Mouse (Mus musculus): Measurements from ENCODE around the gene Cpox. TPM values are rescaled to one million over a fixed set of nuclear protein-coding genes. Genes with fewer than 3 reads are reported as not detected.

Cpox gene
- polyA plus RNA-seq, 1 experiment from 2014 or later, result 22.5 TPM

GRCm38 (mm10) chr16:58671212-58671985, 1.3 kb downstream of the Cpox start:
- Histone ChIP-seq H3K36me3 (peaks cover 25% of the 10 kb centered on the region), H3K9me3 (replicated peaks) (no peaks in the 10 kb centered on the region), H3K27me3 (no peaks in the 10 kb centered on the region), H3K4me1 (peaks cover 8% of the 10 kb centered on the region), H3K27ac (no peak overlapping the region), H3K4me3 (peak overlapping the region; percentile 95), H3K4me2 (replicated peaks) (peak overlapping the region; percentile 75), H3K9ac (no peak overlapping the region; the same call in 1 of the 2 replicates)
- no peak for ATAC-seq (ENCODE audit: low FRiP score)
- WGBS, result 80% methylated on average over 8 of the region's 8 CpGs

GRCm38 (mm10) chr16:58672396-58672795, 2.3 kb downstream of the Cpox start:
- WGBS, result 95% methylated on average over 13 of the region's 13 CpGs
- no peak overlapping the region for H3K9ac ChIP-seq
- no peak overlapping the region for H3K27ac ChIP-seq
- H3K4me3 ChIP-seq, result no peak overlapping the region
- H3K4me2 ChIP-seq (replicated peaks), result no peak overlapping the region
- peaks cover 30% of the 10 kb centered on the region for H3K36me3 ChIP-seq
- ATAC-seq (ENCODE audit: low FRiP score), result no peak
- H3K9me3 ChIP-seq (replicated peaks), result no peaks in the 10 kb centered on the region
- H3K4me1 ChIP-seq, result peaks cover 8% of the 10 kb centered on the region
- no peaks in the 10 kb centered on the region for H3K27me3 ChIP-seq

GRCm38 (mm10) chr16:58673811-58674410, 3.8 kb downstream of the Cpox start:
- Histone ChIP-seq H3K9me3 (replicated peaks) (no peaks in the 10 kb centered on the region), H3K4me2 (replicated peaks) (no peak overlapping the region), H3K36me3 (peaks cover 32% of the 10 kb centered on the region), H3K9ac (no peak overlapping the region), H3K27ac (no peak overlapping the region), H3K4me3 (no peak overlapping the region), H3K27me3 (no peaks in the 10 kb centered on the region), H3K4me1 (peaks cover 8% of the 10 kb centered on the region)
- no peak for ATAC-seq (ENCODE audit: low FRiP score)
- 96% methylated on average over 15 of the region's 15 CpGs for WGBS

GRCm38 (mm10) chr16:58675256-58675655, 5.2 kb downstream of the Cpox start:
- H3K4me3 ChIP-seq, result no peak overlapping the region
- H3K27ac ChIP-seq, result no peak overlapping the region
- H3K36me3 ChIP-seq, result peaks cover 32% of the 10 kb centered on the region
- H3K9ac ChIP-seq, result no peak overlapping the region
- ATAC-seq (ENCODE audit: low FRiP score), result no peak
- WGBS, result 92% methylated on average over 13 of the region's 13 CpGs
- no peaks in the 10 kb centered on the region for H3K9me3 ChIP-seq (replicated peaks)
- H3K4me2 ChIP-seq (replicated peaks), result no peak overlapping the region
- no peaks in the 10 kb centered on the region for H3K27me3 ChIP-seq
- H3K4me1 ChIP-seq, result peaks cover 8% of the 10 kb centered on the region

- no peak for ATAC-seq (ENCODE audit: low FRiP score)
- H3K9me3 ChIP-seq (replicated peaks), result no peaks in the 10 kb centered on the region
- WGBS, result 89% methylated on average over 7 of the region's 7 CpGs
- no peak overlapping the region for H3K27ac ChIP-seq
- H3K4me3 ChIP-seq, result no peak overlapping the region
- H3K4me2 ChIP-seq (replicated peaks), result no peak overlapping the region
- H3K9ac ChIP-seq, result no peak overlapping the region
- H3K36me3 ChIP-seq, result peaks cover 32% of the 10 kb centered on the region
- peaks cover 3% of the 10 kb centered on the region for H3K4me1 ChIP-seq
- no peaks in the 10 kb centered on the region for H3K27me3 ChIP-seq
Observed at GRCm38 (mm10) chr16:58676156-58676555, 6.1 kb downstream of the Cpox start.

- Histone ChIP-seq H3K4me3 (no peak overlapping the region), H3K4me1 (0 out of 2 replicates have a peak, but pooled peaks cover under 1% of the 10 kb centered on the region), H3K9me3 (replicated peaks) (no peaks in the 10 kb centered on the region), H3K27me3 (no peaks in the 10 kb centered on the region), H3K36me3 (peaks cover 32% of the 10 kb centered on the region), H3K4me2 (replicated peaks) (no peak overlapping the region), H3K9ac (no peak overlapping the region), H3K27ac (no peak overlapping the region)
- no peak for ATAC-seq (ENCODE audit: low FRiP score)
- 94% methylated on average over 3 of the region's 3 CpGs for WGBS
Observed at GRCm38 (mm10) chr16:58676633-58677032, 6.5 kb downstream of the Cpox start.

- no peak overlapping the region for H3K27ac ChIP-seq
- H3K4me1 ChIP-seq, result no peaks in the 10 kb centered on the region
- H3K36me3 ChIP-seq, result peaks cover 32% of the 10 kb centered on the region
- no peak for ATAC-seq (ENCODE audit: low FRiP score)
- no peak overlapping the region for H3K9ac ChIP-seq
- WGBS, result 80% methylated on average over 5 of the region's 5 CpGs
- H3K4me3 ChIP-seq, result no peak overlapping the region
- no peaks in the 10 kb centered on the region for H3K9me3 ChIP-seq (replicated peaks)
- H3K4me2 ChIP-seq (replicated peaks), result no peak overlapping the region
- no peaks in the 10 kb centered on the region for H3K27me3 ChIP-seq
Observed at GRCm38 (mm10) chr16:58677491-58677890, 7.4 kb downstream of the Cpox start.

GRCm38 (mm10) chr16:58678660-58679059, 8.6 kb downstream of the Cpox start:
- H3K36me3 ChIP-seq, result peaks cover 29% of the 10 kb centered on the region
- H3K27me3 ChIP-seq, result no peaks in the 10 kb centered on the region
- H3K9me3 ChIP-seq (replicated peaks), result no peaks in the 10 kb centered on the region
- H3K27ac ChIP-seq, result no peak overlapping the region
- no peak overlapping the region for H3K4me2 ChIP-seq (replicated peaks)
- 81% methylated on average over 7 of the region's 7 CpGs for WGBS
- H3K4me3 ChIP-seq, result no peak overlapping the region
- no peaks in the 10 kb centered on the region for H3K4me1 ChIP-seq
- H3K9ac ChIP-seq, result no peak overlapping the region
- no peak for ATAC-seq (ENCODE audit: low FRiP score)

- H3K36me3 ChIP-seq, result peaks cover 5% of the 10 kb centered on the region
- no peak overlapping the region for H3K27ac ChIP-seq
- 93% methylated on average over 6 of the region's 6 CpGs for WGBS
- H3K4me3 ChIP-seq, result no peak overlapping the region
- H3K9ac ChIP-seq, result no peak overlapping the region
- H3K4me2 ChIP-seq (replicated peaks), result no peak overlapping the region
- ATAC-seq (ENCODE audit: low FRiP score), result no peak
- no peaks in the 10 kb centered on the region for H3K4me1 ChIP-seq
- no peaks in the 10 kb centered on the region for H3K27me3 ChIP-seq
- H3K9me3 ChIP-seq (replicated peaks), result no peaks in the 10 kb centered on the region
Observed at GRCm38 (mm10) chr16:58682046-58682445, 12.0 kb downstream of the Cpox start.

- no peak for ATAC-seq (ENCODE audit: low FRiP score)
- no peak overlapping the region for H3K9ac ChIP-seq
- no peaks in the 10 kb centered on the region for H3K9me3 ChIP-seq (replicated peaks)
- 87% methylated on average over 7 of the region's 7 CpGs for WGBS
- no peaks in the 10 kb centered on the region; the same call in 1 of the 2 replicates for H3K36me3 ChIP-seq
- no peak overlapping the region for H3K4me3 ChIP-seq
- no peaks in the 10 kb centered on the region for H3K4me1 ChIP-seq
- no peak overlapping the region for H3K4me2 ChIP-seq (replicated peaks)
- H3K27me3 ChIP-seq, result no peaks in the 10 kb centered on the region
- H3K27ac ChIP-seq, result no peak overlapping the region
Observed at GRCm38 (mm10) chr16:58682870-58683269, 12.8 kb downstream of the Cpox start.

- Histone ChIP-seq H3K4me1 (no peaks in the 10 kb centered on the region), H3K27ac (no peak overlapping the region), H3K9ac (no peak overlapping the region), H3K9me3 (replicated peaks) (no peaks in the 10 kb centered on the region), H3K36me3 (no peaks in the 10 kb centered on the region), H3K27me3 (no peaks in the 10 kb centered on the region), H3K4me2 (replicated peaks) (no peak overlapping the region), H3K4me3 (no peak overlapping the region)
- ATAC-seq (ENCODE audit: low FRiP score), result no peak
- 88% methylated on average over 4 of the region's 4 CpGs for WGBS
Observed at GRCm38 (mm10) chr16:58683911-58684310, 13.8 kb downstream of the Cpox start.

GRCm38 (mm10) chr16:58684537-58684936, 14.4 kb downstream of the Cpox start:
- no peaks in the 10 kb centered on the region for H3K4me1 ChIP-seq
- no peak overlapping the region for H3K27ac ChIP-seq
- no peaks in the 10 kb centered on the region for H3K36me3 ChIP-seq
- no peak overlapping the region for H3K9ac ChIP-seq
- no peak overlapping the region for H3K4me2 ChIP-seq (replicated peaks)
- H3K9me3 ChIP-seq (replicated peaks), result no peaks in the 10 kb centered on the region
- H3K27me3 ChIP-seq, result no peaks in the 10 kb centered on the region
- H3K4me3 ChIP-seq, result no peak overlapping the region
- no peak for ATAC-seq (ENCODE audit: low FRiP score)

All from hindbrain, embryonic 12.5 days (tissue).